Mouse (Mus musculus) embryonic facial prominence, embryonic 11.5 days (tissue): Measurements from ENCODE around the gene Il10. TPM values are rescaled to one million over a fixed set of nuclear protein-coding genes. Genes with fewer than 3 reads are reported as not detected.
A peak's percentile ranks its signal among the peaks of the same experiment; 100 is the strongest.

ENCODE experiments used
- ATAC-seq: fragments of 200-750 bp; cut with Nextera tagmentation; replicated peaks from 2 replicates; pipeline ENCODE4 v1.8.0; 2017; ENCODE audit warnings: low read depth; ENCODE audit not compliant: insufficient number of reproducible peaks, low FRiP score, low TSS enrichment
- DNase-seq: peaks from one replicate; pipeline ENCODE4 v3.0.0-alpha.2; 2015; ENCODE audit warnings: low spot score
- H3K27ac ChIP-seq: fragments of 300-500 bp; sonication (generic); replicated peaks from 2 replicates; pipeline ENCODE4 v1.5.1; 2014; ENCODE audit warnings: mild to moderate bottlenecking, low read depth, low read length, control low read depth
- H3K27me3 ChIP-seq: fragments of 300-500 bp; sonication (generic); 2 replicates; pipeline ENCODE4 v1.6.1; 2014; ENCODE audit warnings: mild to moderate bottlenecking, low read length, moderate library complexity, mixed read lengths; ENCODE audit not compliant: control insufficient read depth, insufficient read depth
- H3K36me3 ChIP-seq: fragments of 300-500 bp; sonication (generic); replicated peaks from 2 replicates; pipeline ENCODE4 v1.6.1; 2014; ENCODE audit warnings: low read depth, mild to moderate bottlenecking, low read length, moderate library complexity, mixed read lengths; ENCODE audit not compliant: control insufficient read depth, insufficient read depth
- H3K4me1 ChIP-seq: fragments of 300-500 bp; sonication (generic); 2 replicates; pipeline ENCODE4 v1.6.1; 2014; ENCODE audit warnings: low read length, mixed read lengths; ENCODE audit not compliant: control insufficient read depth, insufficient read depth
- H3K4me2 ChIP-seq: fragments of 300-500 bp; sonication (generic); 2 replicates; pipeline ENCODE4 v1.6.1; 2014; ENCODE audit warnings: low read depth, mild to moderate bottlenecking, control low read depth, low read length, moderate library complexity
- H3K4me3 ChIP-seq: fragments of 300-500 bp; sonication (generic); 2 replicates; pipeline ENCODE4 v1.5.1; 2014; ENCODE audit warnings: low read depth, low read length, control low read depth
- H3K9ac ChIP-seq: fragments of 300-500 bp; sonication (generic); replicated peaks from 2 replicates; pipeline ENCODE4 v1.6.1; 2014; ENCODE audit warnings: mild to moderate bottlenecking, control low read depth, low read length
- H3K9me3 ChIP-seq: fragments of 300-500 bp; sonication (generic); replicated peaks from 2 replicates; pipeline ENCODE4 v1.6.1; 2016; ENCODE audit warnings: mild to moderate bottlenecking, low read length, inconsistent platforms, mixed read lengths; ENCODE audit not compliant: control insufficient read depth
- WGBS: fragments of 180-500 bp; shearing (Covaris S2); extraction: QIAGEN DNeasy Blood & Tissue Kit; methylation state at CpG from one replicate; pipeline ENCODE4 v1.1.7; 2014; 5-methylcytosine and 5-hydroxymethylcytosine counted together
- polyA plus RNA-seq: library from polyadenylated mRNA; unstranded; fragments of >200 nt; fragmentation: Nextera tagmentation; extraction: Ambion mirVana; gene quantifications from 2 replicates; pipeline ENCODE4 v1.2.1, GENCODE M21; 2014

Gene Il10
- polyA plus RNA-seq, 1 experiment from 2014 or later, result not detected

DNA sequence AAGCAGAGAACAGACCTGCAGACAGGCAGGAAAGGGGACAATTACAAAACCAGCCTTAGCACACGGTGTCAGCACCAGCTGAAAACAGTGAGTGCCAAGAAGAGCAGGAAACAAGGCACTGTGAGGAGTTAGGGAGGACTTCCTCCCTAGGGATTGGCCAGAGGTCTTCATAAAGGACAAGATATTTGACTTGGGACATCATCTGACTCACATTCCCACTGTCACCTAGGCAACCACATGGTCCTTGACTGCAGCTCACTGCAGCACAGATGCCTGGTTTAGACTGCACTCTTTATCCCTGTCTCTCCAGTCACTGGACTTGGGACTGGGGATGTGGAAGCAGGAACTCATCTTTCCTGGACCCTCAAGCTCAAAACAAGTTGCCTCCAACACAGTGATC lies 24.1 kb upstream of the Il10 start:
- Histone ChIP-seq H3K36me3 (no peaks in the 10 kb centered on the region), H3K9ac (no peak overlapping the region), H3K9me3 (no peaks in the 10 kb centered on the region), H3K4me1 (no peaks in the 10 kb centered on the region), H3K4me3 (no peak overlapping the region), H3K4me2 (no peak overlapping the region), H3K27me3 (no peaks in the 10 kb centered on the region), H3K27ac (no peak overlapping the region)
- 74% methylated on average over 1 of the region's 1 CpGs for WGBS
- DNase-seq, result no peak
- ATAC-seq, result no peak

DNA sequence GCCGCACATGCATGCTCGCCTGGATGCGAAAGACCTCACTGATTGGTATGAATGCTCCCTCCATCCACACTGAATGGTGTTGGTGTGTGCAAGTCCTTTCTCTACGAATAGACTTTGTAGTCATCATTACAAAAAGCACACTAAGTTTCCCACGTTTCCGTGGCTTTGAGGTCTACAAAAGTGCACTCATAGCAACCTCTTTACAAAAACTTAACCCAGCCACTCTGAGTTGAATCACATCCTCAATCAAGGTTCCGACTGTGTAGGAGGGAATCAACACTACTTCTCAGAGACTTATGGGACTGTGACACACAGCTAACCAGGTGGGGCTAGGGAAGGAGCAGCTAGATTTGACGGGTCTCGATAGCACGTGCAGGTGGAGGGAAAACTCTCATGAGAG lies 23.3 kb upstream of the Il10 start:
- Histone ChIP-seq H3K9me3 (no peaks in the 10 kb centered on the region), H3K36me3 (no peaks in the 10 kb centered on the region), H3K4me1 (no peaks in the 10 kb centered on the region), H3K27me3 (no peaks in the 10 kb centered on the region), H3K4me3 (no peak overlapping the region), H3K27ac (no peak overlapping the region), H3K9ac (no peak overlapping the region), H3K4me2 (no peak overlapping the region)
- DNase-seq (no peak), ATAC-seq (no peak)
- 90% methylated on average over 10 of the region's 10 CpGs for WGBS

- no peaks in the 10 kb centered on the region for H3K4me1 ChIP-seq
- ATAC-seq, result no peak
- no peaks in the 10 kb centered on the region for H3K9me3 ChIP-seq
- DNase-seq, result no peak
- no peak overlapping the region for H3K27ac ChIP-seq
- H3K27me3 ChIP-seq, result no peaks in the 10 kb centered on the region
- H3K4me3 ChIP-seq, result no peak overlapping the region
- no peak overlapping the region for H3K9ac ChIP-seq
- H3K4me2 ChIP-seq, result no peak overlapping the region
- WGBS, result 81% methylated on average over 4 of the region's 4 CpGs
- H3K36me3 ChIP-seq, result no peaks in the 10 kb centered on the region
Observed at GRCm38 (mm10) chr1:130997441-130997840, 22.2 kb upstream of the Il10 start.

GRCm38 (mm10) chr1:130998321-130998720 lies 21.3 kb upstream of the Il10 start:
- 88% methylated on average over 10 of the region's 10 CpGs for WGBS
- DNase-seq (no peak), ATAC-seq (no peak)

DNA sequence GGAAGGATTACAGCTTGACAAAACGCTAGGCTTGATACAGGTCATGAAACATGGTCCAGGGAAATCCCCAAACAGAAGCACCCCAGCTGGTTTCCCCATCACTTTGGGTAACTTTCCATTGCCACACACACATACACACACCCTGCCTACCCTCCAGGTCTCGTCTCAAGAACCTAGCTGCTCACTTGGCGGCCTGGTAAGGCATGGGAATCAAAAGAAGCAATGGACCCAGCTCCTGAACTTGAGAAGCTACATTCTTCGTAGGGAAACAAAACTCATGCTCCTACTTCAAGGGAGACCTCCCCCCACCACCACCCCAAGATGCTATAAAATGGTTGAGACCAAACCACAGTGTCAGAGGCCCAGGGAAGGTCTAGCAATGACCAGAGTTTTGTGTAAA lies 19.9 kb upstream of the Il10 start:
- no peak overlapping the region for H3K4me3 ChIP-seq
- DNase-seq (no peak), ATAC-seq (no peak)
- WGBS, result 89% methylated on average over 4 of the region's 4 CpGs
- H3K27me3 ChIP-seq, result no peaks in the 10 kb centered on the region
- no peak overlapping the region for H3K4me2 ChIP-seq
- H3K9me3 ChIP-seq, result no peaks in the 10 kb centered on the region
- no peaks in the 10 kb centered on the region for H3K4me1 ChIP-seq
- no peak overlapping the region for H3K27ac ChIP-seq
- no peak overlapping the region for H3K9ac ChIP-seq
- no peaks in the 10 kb centered on the region for H3K36me3 ChIP-seq

More at GRCm38 (mm10) chr1:130998321-130998720, 21.3 kb upstream of the Il10 start:
- no peaks in the 10 kb centered on the region for H3K36me3 ChIP-seq
- no peaks in the 10 kb centered on the region for H3K9me3 ChIP-seq
- no peaks in the 10 kb centered on the region for H3K4me1 ChIP-seq
- no peak overlapping the region for H3K4me2 ChIP-seq
- H3K27me3 ChIP-seq, result no peaks in the 10 kb centered on the region
- no peak overlapping the region for H3K27ac ChIP-seq
- H3K9ac ChIP-seq, result no peak overlapping the region
- H3K4me3 ChIP-seq, result no peak overlapping the region

DNA sequence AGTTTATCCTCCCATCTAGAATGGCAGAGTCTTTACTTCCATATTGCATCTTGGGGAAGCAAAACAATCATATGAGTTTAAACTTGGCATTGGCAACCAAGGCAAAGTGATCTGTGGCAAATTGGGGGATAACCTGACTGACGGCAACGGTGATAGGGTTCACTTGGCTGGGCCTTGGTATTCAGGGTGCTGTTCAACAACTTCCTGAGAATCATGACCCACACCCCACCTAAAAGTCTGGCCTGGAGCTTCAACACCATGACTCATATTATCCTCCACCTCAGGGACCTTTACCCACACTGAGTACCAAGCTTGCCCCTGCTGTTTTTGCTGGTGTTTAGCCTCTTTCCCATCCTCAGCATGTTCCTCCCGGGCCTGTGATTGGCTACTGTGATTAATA lies 19.3 kb upstream of the Il10 start:
- ATAC-seq, result no peak
- WGBS, result 87% methylated on average over 3 of the region's 3 CpGs
- Histone ChIP-seq H3K4me3 (no peak overlapping the region), H3K4me2 (no peak overlapping the region), H3K9ac (no peak overlapping the region), H3K4me1 (no peaks in the 10 kb centered on the region), H3K9me3 (no peaks in the 10 kb centered on the region), H3K36me3 (no peaks in the 10 kb centered on the region), H3K27me3 (no peaks in the 10 kb centered on the region), H3K27ac (no peak overlapping the region)
- DNase-seq, result no peak

- H3K27ac ChIP-seq, result no peak overlapping the region
- no peaks in the 10 kb centered on the region for H3K36me3 ChIP-seq
- H3K4me2 ChIP-seq, result no peak overlapping the region
- no peak for ATAC-seq
- no peak for DNase-seq
- H3K4me3 ChIP-seq, result no peak overlapping the region
- H3K27me3 ChIP-seq, result no peaks in the 10 kb centered on the region
- no peak overlapping the region for H3K9ac ChIP-seq
- WGBS, result 91% methylated on average over 2 of the region's 2 CpGs
- no peaks in the 10 kb centered on the region for H3K9me3 ChIP-seq
- no peaks in the 10 kb centered on the region for H3K4me1 ChIP-seq
Observed at GRCm38 (mm10) chr1:131002561-131002960, 17.1 kb upstream of the Il10 start.

- H3K9me3 ChIP-seq, result no peaks in the 10 kb centered on the region
- 53% methylated on average over 17 of the region's 17 CpGs for WGBS
- DNase-seq (peak; percentile 37), ATAC-seq (no peak)
- no peak overlapping the region for H3K27ac ChIP-seq
- H3K4me3 ChIP-seq, result no peak overlapping the region
- no peak overlapping the region for H3K9ac ChIP-seq
- H3K36me3 ChIP-seq, result no peaks in the 10 kb centered on the region
- no peak overlapping the region for H3K4me2 ChIP-seq
- no peaks in the 10 kb centered on the region for H3K27me3 ChIP-seq
- no peaks in the 10 kb centered on the region for H3K4me1 ChIP-seq
Observed at GRCm38 (mm10) chr1:131003037-131003922, 16.4 kb upstream of the Il10 start.
